Mouse (Mus musculus) cerebellum, adult 2 months (tissue): Measurements from ENCODE around the gene Crls1.

Experiments
- CTCF ChIP-seq: fragments of 200-500 bp; IDR thresholded peaks from 2 replicates; pipeline ENCODE4 v1.5.1; 2011; ENCODE audit warnings: low read depth, mild to moderate bottlenecking, control low read depth, low read length, moderate library complexity, borderline replicate concordance; ENCODE audit not compliant: insufficient read depth
- POLR2A ChIP-seq: fragments of 200-500 bp; IDR thresholded peaks from 2 replicates; pipeline ENCODE4 v1.6.1; 2011; ENCODE audit warnings: low read length, control low read depth, borderline replicate concordance; ENCODE audit not compliant: insufficient read depth

GRCm38 (mm10) chr2:132853051-132853450 lies 6.6 kb downstream of the Crls1 start:
- no peak for TF ChIP-seq CTCF
- no peak for TF ChIP-seq POLR2A
